Mouse (Mus musculus): ENCODE measurements around the gene Gria4. TPM values are rescaled to one million over a fixed set of nuclear protein-coding genes. Genes with fewer than 3 reads are reported as not detected.
A peak's percentile ranks its signal among the peaks of the same experiment; 100 is the strongest.

Gria4 gene
- polyA plus RNA-seq, 1 experiment from 2014 or later, result 2.6 TPM

- Histone ChIP-seq H3K4me1 (ENCODE audit: control insufficient read depth, insufficient read depth, low read length) (no peaks in the 10 kb centered on the region), H3K4me2 (ENCODE audit: low read depth, low read length) (no peak overlapping the region), H3K4me3 (ENCODE audit: low read depth, low read length) (no peak overlapping the region), H3K9ac (ENCODE audit: low read depth, low read length) (no peak overlapping the region), H3K9me3 (ENCODE audit: control insufficient read depth, low read length) (no peaks in the 10 kb centered on the region), H3K27me3 (replicated peaks; ENCODE audit: control insufficient read depth, insufficient read depth, low read length) (no peaks in the 10 kb centered on the region), H3K36me3 (ENCODE audit: control insufficient read depth, insufficient read depth, low read length) (no peaks in the 10 kb centered on the region), H3K27ac (replicated peaks; ENCODE audit: low read depth, low read length) (no peak overlapping the region)
- DNase-seq (ENCODE audit: low spot score) (no peak), ATAC-seq (ENCODE audit: low read depth) (no peak)
These were observed 83.7 kb downstream of the Gria4 start for GRCm38 (mm10) chr9:4712367-4712766.

- no peaks in the 10 kb centered on the region for H3K36me3 ChIP-seq (ENCODE audit: control insufficient read depth, insufficient read depth, low read length)
- H3K4me1 ChIP-seq (ENCODE audit: control insufficient read depth, insufficient read depth, low read length), result no peaks in the 10 kb centered on the region
- no peak overlapping the region for H3K9ac ChIP-seq (ENCODE audit: low read depth, low read length)
- H3K27ac ChIP-seq (replicated peaks; ENCODE audit: low read depth, low read length), result no peak overlapping the region
- no peak overlapping the region for H3K4me2 ChIP-seq (ENCODE audit: low read depth, low read length)
- no peaks in the 10 kb centered on the region for H3K9me3 ChIP-seq (ENCODE audit: control insufficient read depth, low read length)
- H3K4me3 ChIP-seq (ENCODE audit: low read depth, low read length), result no peak overlapping the region
- H3K27me3 ChIP-seq (replicated peaks; ENCODE audit: control insufficient read depth, insufficient read depth, low read length), result no peaks in the 10 kb centered on the region
- 84% methylated on average over 1 of the region's 1 CpGs for WGBS
- DNase-seq (ENCODE audit: low spot score), result no peak
- no peak for ATAC-seq (ENCODE audit: low read depth)
These were observed 108.9 kb downstream of the Gria4 start for GRCm38 (mm10) chr9:4687149-4687548.

- peak; percentile 23 for DNase-seq (ENCODE audit: low spot score)
- Histone ChIP-seq H3K4me2 (ENCODE audit: low read depth, low read length) (no peak overlapping the region), H3K4me3 (ENCODE audit: low read depth, low read length) (no peak overlapping the region), H3K27me3 (replicated peaks; ENCODE audit: control insufficient read depth, insufficient read depth, low read length) (no peaks in the 10 kb centered on the region), H3K27ac (replicated peaks; ENCODE audit: low read depth, low read length) (no peak overlapping the region), H3K9me3 (ENCODE audit: control insufficient read depth, low read length) (no peaks in the 10 kb centered on the region), H3K4me1 (ENCODE audit: control insufficient read depth, insufficient read depth, low read length) (no peaks in the 10 kb centered on the region), H3K36me3 (ENCODE audit: control insufficient read depth, insufficient read depth, low read length) (no peaks in the 10 kb centered on the region), H3K9ac (ENCODE audit: low read depth, low read length) (no peak overlapping the region)
- 69% methylated on average over 2 of the region's 2 CpGs for WGBS
- no peak for ATAC-seq (ENCODE audit: low read depth)
These were observed 115.8 kb downstream of the Gria4 start for GRCm38 (mm10) chr9:4680244-4680643.

- 83% methylated on average over 1 of the region's 1 CpGs for WGBS
These were observed 116.9 kb downstream of the Gria4 start for GRCm38 (mm10) chr9:4679099-4679498.

GRCm38 (mm10) chr9:4665691-4666090, 130.3 kb downstream of the Gria4 start:
- Histone ChIP-seq H3K36me3 (ENCODE audit: control insufficient read depth, insufficient read depth, low read length) (no peaks in the 10 kb centered on the region), H3K4me2 (ENCODE audit: low read depth, low read length) (no peak overlapping the region), H3K9me3 (ENCODE audit: control insufficient read depth, low read length) (no peaks in the 10 kb centered on the region), H3K4me1 (ENCODE audit: control insufficient read depth, insufficient read depth, low read length) (no peaks in the 10 kb centered on the region), H3K27ac (replicated peaks; ENCODE audit: low read depth, low read length) (no peak overlapping the region), H3K9ac (ENCODE audit: low read depth, low read length) (no peak overlapping the region), H3K27me3 (replicated peaks; ENCODE audit: control insufficient read depth, insufficient read depth, low read length) (no peaks in the 10 kb centered on the region), H3K4me3 (ENCODE audit: low read depth, low read length) (no peak overlapping the region)
- ATAC-seq (ENCODE audit: low read depth), result no peak
- WGBS, result 66% methylated on average over 2 of the region's 2 CpGs
- no peak for DNase-seq (ENCODE audit: low spot score)

More at GRCm38 (mm10) chr9:4679099-4679498, 116.9 kb downstream of the Gria4 start:
- Histone ChIP-seq H3K4me1 (ENCODE audit: control insufficient read depth, insufficient read depth, low read length) (no peaks in the 10 kb centered on the region), H3K9me3 (ENCODE audit: control insufficient read depth, low read length) (no peaks in the 10 kb centered on the region), H3K27me3 (replicated peaks; ENCODE audit: control insufficient read depth, insufficient read depth, low read length) (no peaks in the 10 kb centered on the region), H3K4me2 (ENCODE audit: low read depth, low read length) (no peak overlapping the region), H3K36me3 (ENCODE audit: control insufficient read depth, insufficient read depth, low read length) (no peaks in the 10 kb centered on the region), H3K27ac (replicated peaks; ENCODE audit: low read depth, low read length) (no peak overlapping the region), H3K9ac (ENCODE audit: low read depth, low read length) (no peak overlapping the region), H3K4me3 (ENCODE audit: low read depth, low read length) (no peak overlapping the region)
- ATAC-seq (ENCODE audit: low read depth) (no peak), DNase-seq (ENCODE audit: low spot score) (no peak)

GRCm38 (mm10) chr9:4662421-4662820, 133.6 kb downstream of the Gria4 start:
- no peaks in the 10 kb centered on the region for H3K9me3 ChIP-seq (ENCODE audit: control insufficient read depth, low read length)
- DNase-seq (ENCODE audit: low spot score), result no peak
- no peak overlapping the region for H3K4me3 ChIP-seq (ENCODE audit: low read depth, low read length)
- 73% methylated on average over 1 of the region's 1 CpGs for WGBS
- no peaks in the 10 kb centered on the region for H3K36me3 ChIP-seq (ENCODE audit: control insufficient read depth, insufficient read depth, low read length)
- no peak overlapping the region for H3K9ac ChIP-seq (ENCODE audit: low read depth, low read length)
- no peaks in the 10 kb centered on the region for H3K4me1 ChIP-seq (ENCODE audit: control insufficient read depth, insufficient read depth, low read length)
- ATAC-seq (ENCODE audit: low read depth), result no peak
- no peaks in the 10 kb centered on the region for H3K27me3 ChIP-seq (replicated peaks; ENCODE audit: control insufficient read depth, insufficient read depth, low read length)
- no peak overlapping the region for H3K27ac ChIP-seq (replicated peaks; ENCODE audit: low read depth, low read length)
- no peak overlapping the region for H3K4me2 ChIP-seq (ENCODE audit: low read depth, low read length)

GRCm38 (mm10) chr9:4658951-4659350, 137.1 kb downstream of the Gria4 start:
- Histone ChIP-seq H3K9me3 (ENCODE audit: control insufficient read depth, low read length) (no peaks in the 10 kb centered on the region), H3K4me1 (ENCODE audit: control insufficient read depth, insufficient read depth, low read length) (no peaks in the 10 kb centered on the region), H3K9ac (ENCODE audit: low read depth, low read length) (no peak overlapping the region), H3K4me3 (ENCODE audit: low read depth, low read length) (no peak overlapping the region), H3K27ac (replicated peaks; ENCODE audit: low read depth, low read length) (no peak overlapping the region), H3K27me3 (replicated peaks; ENCODE audit: control insufficient read depth, insufficient read depth, low read length) (no peaks in the 10 kb centered on the region), H3K36me3 (ENCODE audit: control insufficient read depth, insufficient read depth, low read length) (no peaks in the 10 kb centered on the region), H3K4me2 (ENCODE audit: low read depth, low read length) (no peak overlapping the region)
- ATAC-seq (ENCODE audit: low read depth) (no peak), DNase-seq (ENCODE audit: low spot score) (no peak)

GRCm38 (mm10) chr9:4654333-4654732, 141.7 kb downstream of the Gria4 start:
- ATAC-seq (ENCODE audit: low read depth), result no peak
- no peak overlapping the region for H3K4me3 ChIP-seq (ENCODE audit: low read depth, low read length)
- H3K27ac ChIP-seq (replicated peaks; ENCODE audit: low read depth, low read length), result no peak overlapping the region
- no peaks in the 10 kb centered on the region for H3K36me3 ChIP-seq (ENCODE audit: control insufficient read depth, insufficient read depth, low read length)
- WGBS, result 65% methylated on average over 1 of the region's 1 CpGs
- H3K9ac ChIP-seq (ENCODE audit: low read depth, low read length), result no peak overlapping the region
- H3K27me3 ChIP-seq (replicated peaks; ENCODE audit: control insufficient read depth, insufficient read depth, low read length), result no peaks in the 10 kb centered on the region
- H3K9me3 ChIP-seq (ENCODE audit: control insufficient read depth, low read length), result no peaks in the 10 kb centered on the region
- no peak overlapping the region for H3K4me2 ChIP-seq (ENCODE audit: low read depth, low read length)
- DNase-seq (ENCODE audit: low spot score), result no peak
- no peaks in the 10 kb centered on the region for H3K4me1 ChIP-seq (ENCODE audit: control insufficient read depth, insufficient read depth, low read length)

- H3K9me3 ChIP-seq (ENCODE audit: control insufficient read depth, low read length), result no peaks in the 10 kb centered on the region
- no peak overlapping the region for H3K27ac ChIP-seq (replicated peaks; ENCODE audit: low read depth, low read length)
- no peaks in the 10 kb centered on the region for H3K36me3 ChIP-seq (ENCODE audit: control insufficient read depth, insufficient read depth, low read length)
- ATAC-seq (ENCODE audit: low read depth) (no peak), DNase-seq (ENCODE audit: low spot score) (no peak)
- WGBS, result 73% methylated on average over 2 of the region's 2 CpGs
- H3K9ac ChIP-seq (ENCODE audit: low read depth, low read length), result no peak overlapping the region
- no peaks in the 10 kb centered on the region for H3K4me1 ChIP-seq (ENCODE audit: control insufficient read depth, insufficient read depth, low read length)
- H3K4me3 ChIP-seq (ENCODE audit: low read depth, low read length), result no peak overlapping the region
- H3K4me2 ChIP-seq (ENCODE audit: low read depth, low read length), result no peak overlapping the region
- no peaks in the 10 kb centered on the region for H3K27me3 ChIP-seq (replicated peaks; ENCODE audit: control insufficient read depth, insufficient read depth, low read length)
These were observed 156.7 kb downstream of the Gria4 start for GRCm38 (mm10) chr9:4639192-4639900.
